Mouse (Mus musculus): ENCODE measurements around the gene Acbd3.

DNA sequence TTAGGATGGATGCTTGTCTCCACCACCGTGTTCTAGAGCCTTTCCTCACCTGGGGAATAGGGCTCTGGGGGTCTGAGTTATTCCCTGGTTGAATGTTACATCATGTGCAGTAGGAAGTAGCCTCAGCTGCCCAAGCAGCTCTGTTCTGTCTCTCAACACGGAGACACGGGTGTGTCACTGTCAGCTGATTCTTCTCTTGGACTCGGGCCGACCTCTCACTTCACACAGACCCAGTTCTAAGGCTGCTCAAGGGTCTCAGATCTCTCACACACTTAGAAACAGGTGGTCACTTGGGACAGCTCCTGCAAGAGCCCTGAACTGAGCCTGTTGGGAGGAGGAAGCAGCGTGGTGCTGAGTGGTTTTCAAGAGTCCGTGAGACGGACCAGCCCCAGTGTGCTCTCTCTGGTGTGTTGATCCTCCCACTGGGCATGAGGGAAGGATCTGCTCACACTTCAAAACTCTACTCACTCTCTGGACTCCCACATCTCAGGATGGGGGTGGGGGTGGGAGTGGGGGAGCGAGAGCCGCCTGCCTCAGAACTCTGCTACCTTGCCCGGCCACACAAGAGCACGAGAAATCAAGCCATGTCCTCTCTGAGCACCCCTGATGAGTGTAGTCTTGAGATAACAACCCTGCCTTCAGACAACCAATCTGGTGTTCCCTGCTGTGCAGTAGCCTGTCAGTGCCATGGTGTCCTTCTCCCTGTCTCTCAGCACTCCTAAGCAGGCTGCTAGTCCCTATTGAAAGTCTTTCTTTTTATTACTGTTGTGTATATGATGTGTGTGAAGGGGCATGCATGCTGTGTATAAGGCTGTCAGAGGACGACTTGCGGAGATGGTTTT, 16.7 kb upstream of the Acbd3 start:
- TF ChIP-seq POLR2A (IDR thresholded peaks at IDR 0.05; ENCODE audit: borderline replicate concordance, extremely low read depth, low read depth, low read length) (no peak), CTCF (IDR thresholded peaks at IDR 0.05; ENCODE audit: insufficient read depth, low read length) (no peak)
